Mouse (Mus musculus) lung, adult 2 months (tissue): Measurements from ENCODE around the gene Rab35. TPM values are rescaled to one million over a fixed set of nuclear protein-coding genes. Genes with fewer than 3 reads are reported as not detected.
A peak's percentile ranks its signal among the peaks of the same experiment; 100 is the strongest.

Source experiments
- DNase-seq: peaks from one replicate; pipeline ENCODE4 v3.0.0; 2022
- H3K4me1 ChIP-seq: fragments of 200-500 bp; 2 replicates; pipeline ENCODE4 v1.6.1; 2011; ENCODE audit warnings: low read length; ENCODE audit not compliant: control insufficient read depth, insufficient read depth
- H3K4me3 ChIP-seq: fragments of 200-500 bp; replicated peaks from 2 replicates; pipeline ENCODE3; 2011; ENCODE audit warnings: low read depth, mild to moderate bottlenecking, control low read depth, low read length; ENCODE audit errors: extremely low read depth
- CTCF ChIP-seq: fragments of 200-500 bp; IDR thresholded peaks from 2 replicates; pipeline ENCODE4 v1.5.1; 2011; ENCODE audit warnings: mild to moderate bottlenecking, low read length, control low read depth; ENCODE audit not compliant: insufficient read depth
- POLR2A ChIP-seq: fragments of 200-500 bp; IDR thresholded peaks from 2 replicates; pipeline ENCODE4 v1.6.1; 2011; ENCODE audit warnings: low read depth, mild to moderate bottlenecking, control low read depth, low read length, borderline replicate concordance; ENCODE audit errors: extremely low read depth
- WGBS: fragments of 180-500 bp; shearing (Covaris S2); methylation state at CpG from one replicate; pipeline ENCODE4 v1.1.7; 2018; 5-methylcytosine and 5-hydroxymethylcytosine counted together
- polyA plus RNA-seq: library from polyadenylated mRNA; depleted of rRNA; stranded (reverse); fragments of >200 nt; gene quantifications from 2 replicates; pipeline ENCODE4 v1.2.3, GENCODE M21; 2012

Rab35 gene
- polyA plus RNA-seq, 1 experiment = 70.3 TPM

DNA sequence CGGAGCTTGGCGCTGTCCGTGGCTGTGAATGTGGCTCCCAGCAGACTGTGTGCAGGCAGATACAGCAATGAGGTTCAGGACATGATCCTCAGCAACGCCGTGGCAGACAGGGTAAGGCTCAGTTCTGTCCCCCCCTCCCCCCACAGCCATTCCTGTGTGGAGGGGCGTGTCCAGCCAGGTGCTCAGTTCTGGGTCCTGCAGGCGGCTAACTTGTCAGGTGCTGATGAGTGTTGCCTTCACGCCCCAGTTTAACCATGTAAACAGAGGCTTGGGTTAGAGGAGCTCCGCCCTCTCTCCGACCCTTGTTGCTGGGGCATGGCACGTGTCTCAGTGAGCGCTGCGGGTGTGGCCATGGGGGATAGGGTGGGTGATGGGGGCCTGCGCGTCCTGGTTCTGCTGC is 12.0 kb upstream of the Rab35 start:
- H3K4me3 ChIP-seq = no peak overlapping the region
- H3K4me1 ChIP-seq = no peaks in the 10 kb centered on the region
- no peak for DNase-seq
- WGBS = 86% methylated on average over 15 of the region's 15 CpGs
- TF ChIP-seq POLR2A = no peak
- TF ChIP-seq CTCF = no peak

DNA sequence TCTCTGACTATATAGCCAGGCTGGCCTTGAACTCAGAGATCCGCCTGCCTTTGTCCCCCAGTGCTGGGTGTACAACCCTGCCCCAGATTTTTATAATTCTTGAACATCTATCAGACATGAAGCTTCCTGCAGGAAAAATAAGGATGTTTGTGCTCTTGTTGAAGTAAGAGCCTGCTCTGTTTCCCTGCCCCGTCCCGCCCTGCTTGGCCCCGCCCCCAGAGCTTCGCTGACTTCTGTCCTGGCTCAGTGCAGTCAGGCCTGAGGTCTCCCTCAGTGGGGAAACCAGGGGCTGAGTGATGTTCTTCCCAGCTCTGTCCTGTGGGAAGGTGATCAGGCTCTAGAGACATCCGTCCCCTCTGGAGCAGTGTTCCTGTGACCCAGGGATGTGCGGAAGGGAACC is 9.0 kb upstream of the Rab35 start:
- TF ChIP-seq POLR2A (no peak), CTCF (no peak)
- Histone ChIP-seq H3K4me3 (no peak overlapping the region), H3K4me1 (no peaks in the 10 kb centered on the region)
- no peak for DNase-seq
- 80% methylated on average over 7 of the region's 7 CpGs for WGBS

DNA sequence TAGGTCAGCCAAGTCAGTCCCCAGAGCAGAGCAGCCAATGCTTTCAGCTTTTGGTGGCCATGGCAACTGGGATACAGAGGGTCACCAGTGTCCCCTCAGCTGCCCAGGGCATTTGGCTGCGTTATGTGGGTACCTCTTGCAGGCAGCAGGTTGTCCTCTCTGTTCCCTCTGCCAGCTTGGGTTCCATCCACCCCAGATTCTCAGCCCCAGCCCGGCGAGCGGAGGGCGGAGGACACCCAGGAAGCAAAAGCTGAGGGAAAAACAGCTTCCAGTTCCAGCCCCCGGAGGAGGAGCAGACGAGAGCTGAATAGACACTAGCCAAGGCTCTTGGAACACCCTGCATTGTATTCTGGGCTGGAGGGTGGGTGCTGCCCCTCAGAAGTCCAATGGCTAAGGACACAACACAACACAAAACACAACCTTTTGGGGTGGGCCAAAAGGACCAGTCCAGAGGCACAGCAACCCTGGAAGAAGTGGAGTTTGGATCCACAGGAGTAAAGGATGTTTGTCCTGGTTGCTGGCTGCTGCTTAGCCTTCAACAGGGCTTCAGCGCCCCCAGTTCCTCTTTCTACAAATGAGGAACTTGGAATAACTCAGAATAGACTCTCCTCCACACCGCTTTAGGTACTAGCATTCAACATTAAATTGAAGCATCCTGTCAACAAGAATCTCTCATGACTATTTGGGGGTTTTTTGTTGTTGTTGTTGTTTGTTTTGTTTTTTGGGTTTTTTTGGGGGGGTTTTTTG is 7.8 kb upstream of the Rab35 start:
- Histone ChIP-seq H3K4me1 (no peaks in the 10 kb centered on the region), H3K4me3 (no peak overlapping the region)
- DNase-seq = no peak
- WGBS = 64% methylated on average over 9 of the region's 9 CpGs
- TF ChIP-seq CTCF (no peak), POLR2A (no peak)

DNA sequence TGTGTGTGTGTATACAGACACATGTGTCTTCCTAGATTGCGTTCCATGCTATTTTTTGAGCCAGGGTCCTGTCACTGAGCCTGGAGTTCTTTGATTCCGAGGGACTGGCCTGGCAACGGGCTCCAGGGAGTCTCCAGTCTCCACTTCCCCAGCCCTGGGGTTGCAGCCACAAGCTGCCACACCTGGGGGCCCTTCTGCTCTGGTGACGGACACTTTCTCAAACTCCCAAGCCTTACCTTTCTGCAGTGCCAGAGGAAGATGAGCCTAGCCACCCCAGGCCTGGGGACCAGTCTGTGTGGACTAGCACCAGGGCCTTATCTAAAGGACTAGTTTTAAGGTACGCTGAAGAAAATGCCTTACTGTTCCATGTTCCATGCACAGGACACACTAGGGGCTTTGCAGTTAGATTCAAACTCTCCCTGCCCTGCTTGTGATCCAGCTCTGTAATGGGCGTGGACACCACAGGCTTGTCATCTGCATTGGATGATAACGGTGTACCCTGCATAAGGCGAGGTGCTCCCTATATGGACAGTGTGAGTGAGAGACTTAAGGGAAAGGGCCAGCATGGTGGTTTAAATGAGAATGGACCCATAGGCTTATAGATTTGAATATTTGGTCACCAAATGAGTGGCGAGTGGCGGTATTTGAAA is 5.3 kb upstream of the Rab35 start:
- WGBS = 89% methylated on average over 10 of the region's 10 CpGs
- Histone ChIP-seq H3K4me1 (peaks cover 3% of the 10 kb centered on the region), H3K4me3 (no peak overlapping the region)
- TF ChIP-seq POLR2A = no peak
- no peak for TF ChIP-seq CTCF
- no peak for DNase-seq

DNA sequence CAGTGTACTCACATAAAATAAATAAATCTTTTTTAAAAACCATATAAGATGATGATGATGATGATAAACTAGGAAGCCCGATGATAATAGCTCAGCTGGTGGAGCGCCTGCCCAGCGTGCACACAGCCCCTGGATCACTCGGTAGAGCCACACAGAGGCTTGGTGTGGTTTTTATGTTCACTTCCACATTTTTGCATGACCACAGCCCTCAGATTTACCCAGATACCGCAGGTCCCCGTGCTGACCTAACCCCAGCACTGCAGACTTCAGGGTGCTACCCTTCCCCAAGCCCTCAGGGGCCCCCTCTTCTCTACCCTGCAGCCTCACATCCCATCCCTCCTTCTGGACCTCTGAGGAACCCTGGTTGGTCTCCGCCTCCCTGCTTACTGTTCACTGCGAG is 3.6 kb upstream of the Rab35 start:
- peaks cover 8% of the 10 kb centered on the region for H3K4me1 ChIP-seq
- DNase-seq = no peak
- TF ChIP-seq CTCF = no peak
- TF ChIP-seq POLR2A = no peak
- 58% methylated on average over 8 of the region's 8 CpGs for WGBS
- H3K4me3 ChIP-seq = no peak overlapping the region

DNA sequence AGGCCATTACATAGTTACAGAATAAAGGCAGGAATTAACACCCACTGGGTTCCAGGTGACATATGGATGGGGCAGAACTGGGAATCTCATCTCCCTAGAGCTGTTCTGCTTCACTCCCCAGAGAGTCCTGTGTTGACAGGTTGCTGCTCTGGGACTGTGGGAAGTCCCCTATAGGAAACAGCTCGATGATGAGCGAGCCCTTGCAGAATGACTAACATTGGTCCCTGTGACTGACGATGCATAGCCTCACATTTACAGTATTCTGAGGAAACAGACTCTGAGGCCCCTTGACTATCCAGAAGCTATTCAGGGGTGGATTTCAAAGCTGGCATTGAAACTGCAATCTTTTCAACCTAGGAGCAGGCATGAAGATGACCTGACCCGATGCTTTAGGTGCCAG is 2.0 kb upstream of the Rab35 start:
- TF ChIP-seq CTCF (no peak), POLR2A (no peak)
- 90% methylated on average over 4 of the region's 4 CpGs for WGBS
- Histone ChIP-seq H3K4me1 (peaks cover 17% of the 10 kb centered on the region), H3K4me3 (no peak overlapping the region)
- no peak for DNase-seq

DNA sequence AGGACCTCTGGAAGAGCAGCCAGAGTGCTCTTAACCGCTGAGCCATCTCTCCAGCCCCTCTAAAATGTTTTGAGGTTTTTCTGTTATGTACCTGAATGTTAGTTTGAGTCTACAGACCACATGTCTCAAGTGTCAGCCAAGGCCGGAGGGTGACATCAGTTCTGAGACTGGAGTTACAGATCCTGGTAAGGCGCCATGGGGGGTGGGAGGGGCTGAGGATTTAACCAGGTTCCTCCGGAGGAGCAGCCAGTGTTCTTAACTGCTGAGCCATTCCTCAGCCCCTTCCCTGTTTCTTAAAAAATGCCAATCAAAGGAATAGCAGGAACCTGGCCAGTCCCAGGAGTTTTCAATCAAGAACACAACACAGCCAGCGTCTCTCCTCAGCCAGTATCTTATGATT is 1.4 kb upstream of the Rab35 start:
- Histone ChIP-seq H3K4me1 (peaks cover 22% of the 10 kb centered on the region), H3K4me3 (no peak overlapping the region)
- no peak for DNase-seq
- WGBS = 55% methylated on average over 5 of the region's 5 CpGs
- TF ChIP-seq CTCF (no peak), POLR2A (no peak)

DNA sequence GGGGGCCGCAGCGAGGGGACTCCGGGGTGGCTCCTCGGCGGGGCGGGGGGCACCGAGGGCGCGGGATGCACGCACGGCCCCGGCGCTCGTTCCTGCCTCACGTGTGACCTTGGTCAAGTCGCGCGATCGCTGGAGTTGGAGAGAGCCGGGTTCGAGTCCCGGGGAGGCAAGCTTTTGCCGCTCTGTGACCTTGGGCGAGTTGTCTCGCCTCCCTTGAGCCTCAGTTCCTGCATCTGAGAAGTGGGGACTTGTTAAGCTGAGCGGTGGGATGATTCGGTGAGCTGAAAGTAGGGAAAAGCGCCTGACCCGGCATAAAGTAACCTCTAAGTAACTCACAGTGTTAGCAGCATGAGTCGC is 628 bp downstream of the Rab35 start:
- TF ChIP-seq CTCF (no peak), POLR2A (no peak)
- 2% methylated on average over 30 of the region's 30 CpGs for WGBS
- H3K4me1 ChIP-seq = peaks cover 24% of the 10 kb centered on the region
- peak; percentile 39 for DNase-seq
- H3K4me3 ChIP-seq = peak overlapping the region; percentile 70

DNA sequence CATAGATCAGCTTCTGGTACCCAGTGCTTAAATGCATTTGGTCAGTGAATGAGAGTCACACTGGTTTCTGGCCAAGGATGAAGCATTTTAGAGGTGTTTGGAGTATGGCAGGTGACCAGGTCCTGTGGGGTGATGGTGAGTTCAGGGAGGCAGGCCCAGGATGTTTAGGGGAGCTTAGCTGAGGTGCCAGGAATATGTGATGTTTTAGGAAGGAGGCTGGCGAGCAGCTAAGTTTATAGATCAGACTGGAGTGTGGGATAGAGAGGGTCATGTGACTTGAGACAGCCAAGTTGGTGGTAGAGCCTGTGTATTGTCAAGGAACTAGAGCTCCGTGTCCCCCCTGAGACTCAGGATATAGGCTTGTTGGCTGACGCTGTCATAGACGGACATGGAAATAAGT is 1.4 kb downstream of the Rab35 start:
- H3K4me1 ChIP-seq = peaks cover 24% of the 10 kb centered on the region
- DNase-seq = no peak
- peak overlapping the region; percentile 14 for H3K4me3 ChIP-seq
- TF ChIP-seq POLR2A (no peak), CTCF (no peak)
- WGBS = 27% methylated on average over 4 of the region's 4 CpGs

DNA sequence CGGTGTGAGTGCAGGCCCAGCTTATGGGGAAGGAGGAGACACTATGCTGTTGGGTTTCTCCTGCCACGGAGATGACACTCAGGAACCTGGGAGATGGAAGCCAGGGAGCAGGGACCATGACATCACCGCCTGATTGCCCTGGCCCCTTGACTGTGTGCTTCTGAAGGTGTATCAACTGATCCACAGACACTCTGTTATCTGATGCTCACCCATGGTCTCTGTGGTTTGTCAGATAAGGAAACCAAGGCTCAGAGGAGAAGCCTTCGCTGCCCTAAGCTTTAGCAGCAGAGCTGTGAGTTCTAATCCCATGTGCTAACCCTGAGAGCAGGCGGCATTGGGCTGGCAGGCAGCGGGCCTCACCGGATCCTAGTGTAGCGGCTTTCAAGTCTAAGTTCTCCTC is 2.3 kb downstream of the Rab35 start:
- TF ChIP-seq POLR2A = no peak
- TF ChIP-seq CTCF = no peak
- H3K4me3 ChIP-seq = no peak overlapping the region
- WGBS = 83% methylated on average over 8 of the region's 8 CpGs
- DNase-seq = no peak
- peaks cover 24% of the 10 kb centered on the region for H3K4me1 ChIP-seq
